Mouse (Mus musculus) brown adipose tissue, adult 24 weeks (tissue): Measurements from ENCODE around the gene Zbtb8a. TPM values are rescaled to one million over a fixed set of nuclear protein-coding genes. Genes with fewer than 3 reads are reported as not detected.

Experiments
- H3K27ac ChIP-seq: fragments of 200-500 bp; replicated peaks from 2 replicates; pipeline ENCODE4 v1.5.1; 2012; ENCODE audit warnings: low read depth, mild to moderate bottlenecking, low read length
- H3K4me1 ChIP-seq: fragments of 200-500 bp; 2 replicates; pipeline ENCODE4 v1.6.1; 2012; ENCODE audit warnings: low read length, mixed read lengths; ENCODE audit not compliant: control insufficient read depth, insufficient read depth, insufficient read length
- H3K4me3 ChIP-seq: fragments of 200-500 bp; 2 replicates; pipeline ENCODE4 v1.5.1; 2012; ENCODE audit warnings: low read depth, mild to moderate bottlenecking, low read length, moderate library complexity; ENCODE audit not compliant: insufficient read depth
- polyA plus RNA-seq: library from polyadenylated mRNA; stranded (reverse); fragments of >200 nt; gene quantifications from 2 replicates; pipeline ENCODE4 v1.2.4, GENCODE M21; 2012; ENCODE audit not compliant: missing spikeins, insufficient read depth, insufficient read length

The Zbtb8a gene
- polyA plus RNA-seq, 1 experiment = 1.5 TPM

DNA sequence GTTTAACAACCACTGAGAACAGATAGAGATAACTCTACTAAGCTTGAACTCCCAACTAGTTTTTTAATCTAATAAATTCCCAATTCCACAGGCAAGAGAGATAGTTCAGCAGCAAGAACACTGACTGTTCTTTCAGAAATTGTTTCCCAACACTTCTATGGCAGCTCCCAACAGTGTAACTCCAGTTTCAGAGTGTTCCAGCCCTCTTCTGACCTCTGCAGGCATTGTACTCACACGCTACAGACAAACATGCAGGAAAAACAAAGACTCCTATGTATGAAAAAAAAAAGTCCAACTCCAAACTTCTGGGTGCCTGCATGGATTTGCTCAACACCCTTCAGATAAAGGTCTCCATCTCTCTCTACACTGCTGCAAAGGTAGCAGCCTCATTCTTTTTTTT lies 45.1 kb downstream of the Zbtb8a start:
- no peak overlapping the region for H3K4me3 ChIP-seq
- no peak overlapping the region for H3K27ac ChIP-seq
- 0 out of 2 replicates have a peak, but pooled peaks cover 3% of the 10 kb centered on the region for H3K4me1 ChIP-seq

DNA sequence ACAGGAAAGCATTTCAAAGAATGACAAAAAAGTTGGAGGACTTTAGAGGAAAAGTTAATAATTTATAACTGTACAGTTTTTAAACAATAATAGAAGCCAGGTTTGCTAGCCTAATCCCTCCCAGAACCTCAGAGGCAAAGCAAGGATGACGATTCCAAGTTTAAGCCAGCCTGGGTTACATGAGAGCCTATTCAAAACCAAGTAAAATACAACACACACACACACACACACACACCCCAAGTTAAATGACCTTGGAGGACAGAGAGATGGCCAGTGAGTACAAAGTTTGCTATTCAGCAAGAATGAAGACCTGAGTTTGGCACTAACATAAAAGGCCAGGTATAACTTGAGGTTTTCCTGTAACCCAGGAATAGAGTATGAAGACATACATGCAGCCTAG lies 51.7 kb downstream of the Zbtb8a start:
- no peak overlapping the region for H3K27ac ChIP-seq
- H3K4me3 ChIP-seq = no peak overlapping the region
- no peaks in the 10 kb centered on the region for H3K4me1 ChIP-seq

DNA sequence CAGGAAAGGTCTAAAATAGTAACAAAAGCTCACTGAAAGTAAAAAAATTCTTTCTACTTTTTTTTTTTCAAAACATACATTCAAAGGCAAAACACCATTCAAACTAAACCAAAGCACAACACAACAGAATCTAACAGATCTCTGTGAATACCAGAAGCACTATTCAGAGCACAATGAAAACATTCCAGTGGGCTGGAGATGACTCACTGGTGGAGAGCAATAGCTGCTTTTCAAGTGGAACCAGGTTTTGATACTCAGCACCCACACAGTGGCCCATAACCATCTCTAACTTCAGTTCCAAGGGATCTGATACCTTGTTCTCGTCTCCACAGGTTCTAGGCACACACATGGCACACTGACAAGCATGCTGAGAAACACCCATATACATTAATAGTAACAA lies 53.2 kb downstream of the Zbtb8a start:
- Histone ChIP-seq H3K4me3 (no peak overlapping the region), H3K27ac (no peak overlapping the region), H3K4me1 (no peaks in the 10 kb centered on the region)

- H3K27ac ChIP-seq = no peak overlapping the region
- H3K4me3 ChIP-seq = no peak overlapping the region
- H3K4me1 ChIP-seq = no peaks in the 10 kb centered on the region
Observed at GRCm38 (mm10) chr4:129323491-129323890, 54.4 kb downstream of the Zbtb8a start.

DNA sequence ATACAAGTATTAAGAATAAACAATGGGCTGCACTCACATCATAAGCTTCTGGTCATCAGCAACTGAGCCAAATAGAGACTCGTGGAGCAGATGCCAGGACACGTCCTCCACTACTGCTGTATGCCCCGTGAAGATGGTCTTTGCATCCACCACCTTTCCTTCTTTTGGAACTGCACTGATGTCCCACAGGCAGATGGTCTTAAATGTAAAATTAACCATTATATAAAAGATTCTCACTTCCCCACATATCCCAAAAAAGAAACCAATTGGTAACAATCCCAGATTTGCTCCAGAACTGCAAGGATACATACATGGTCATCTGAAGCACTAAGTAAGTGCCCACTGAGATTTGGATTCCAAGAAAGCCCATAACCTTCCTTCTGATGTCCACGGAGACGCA lies 55.9 kb downstream of the Zbtb8a start:
- H3K4me3 ChIP-seq = no peak overlapping the region
- no peaks in the 10 kb centered on the region for H3K4me1 ChIP-seq
- H3K27ac ChIP-seq = no peak overlapping the region

- Histone ChIP-seq H3K4me1 (no peaks in the 10 kb centered on the region), H3K4me3 (no peak overlapping the region), H3K27ac (no peak overlapping the region)
Observed at GRCm38 (mm10) chr4:129320876-129321275, 57.0 kb downstream of the Zbtb8a start.

DNA sequence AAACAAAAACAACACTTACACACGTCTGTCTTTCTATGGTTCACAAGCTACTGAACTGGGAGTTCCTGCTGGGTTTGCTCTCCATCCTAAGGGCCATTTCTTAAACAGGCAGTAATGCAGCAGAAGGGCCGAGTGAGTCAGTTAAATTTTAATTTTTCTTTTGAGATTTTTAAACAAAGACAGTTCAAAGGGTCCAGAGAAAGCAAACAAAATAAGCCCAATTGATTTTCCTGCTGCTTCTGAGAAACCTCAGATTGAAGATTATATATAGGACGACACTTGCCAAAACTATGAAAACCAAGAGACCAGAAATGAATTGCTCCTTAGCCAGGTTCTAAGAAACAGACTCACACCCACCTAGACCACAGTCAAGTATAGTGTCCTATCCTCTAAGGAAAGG lies 64.0 kb downstream of the Zbtb8a start:
- Histone ChIP-seq H3K27ac (no peak overlapping the region), H3K4me1 (no peaks in the 10 kb centered on the region), H3K4me3 (no peak overlapping the region)

- Histone ChIP-seq H3K27ac (no peak overlapping the region), H3K4me3 (no peak overlapping the region), H3K4me1 (peaks cover 2% of the 10 kb centered on the region; the same call in 1 of the 2 replicates)
Observed at GRCm38 (mm10) chr4:129307936-129308335, 70.0 kb downstream of the Zbtb8a start.

GRCm38 (mm10) chr4:129304306-129304705 lies 73.6 kb downstream of the Zbtb8a start:
- peaks cover 2% of the 10 kb centered on the region; the same call in 1 of the 2 replicates for H3K4me1 ChIP-seq
- H3K4me3 ChIP-seq = no peak overlapping the region
- H3K27ac ChIP-seq = no peak overlapping the region

DNA sequence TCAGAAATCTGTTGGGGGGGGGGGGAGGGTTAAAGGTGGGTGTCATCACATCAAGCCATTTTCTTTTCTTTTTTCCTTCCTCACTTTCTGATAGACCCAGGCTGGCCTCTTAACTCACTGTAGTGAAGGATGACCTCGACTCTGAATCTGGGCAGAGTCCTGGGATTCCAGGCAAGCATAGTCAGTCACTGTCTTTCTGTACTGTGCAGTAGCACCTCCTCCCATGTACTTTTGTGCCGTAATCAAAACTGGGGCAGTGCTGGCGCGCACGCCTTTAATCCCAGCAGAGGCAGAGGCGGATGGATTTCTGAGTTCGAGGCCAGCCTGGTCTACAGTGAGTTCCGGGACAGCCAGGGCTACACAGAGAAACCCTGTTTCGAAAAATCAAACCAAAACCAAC lies 74.1 kb downstream of the Zbtb8a start:
- Histone ChIP-seq H3K4me1 (peaks cover 2% of the 10 kb centered on the region; the same call in 1 of the 2 replicates), H3K4me3 (no peak overlapping the region), H3K27ac (no peak overlapping the region)

Other genes starting within 250 kb of the Zbtb8a start
- gene Fndc5, start 241.1 kb downstream of the Zbtb8a start, polyA plus RNA-seq = 1.2 and 1.8 TPM in 2 replicates
- gene S100pbp, start 188.4 kb downstream of the Zbtb8a start, polyA plus RNA-seq = 4.6 and 12.6 TPM in 2 replicates
- 18.8 and 19.3 TPM in 2 replicates for gene Yars, start 188.4 kb downstream of the Zbtb8a start, polyA plus RNA-seq
- 1.9 and 2.6 TPM in 2 replicates for gene C77080, start 116.7 kb downstream of the Zbtb8a start, polyA plus RNA-seq
- gene Sync, start 90.5 kb downstream of the Zbtb8a start, polyA plus RNA-seq = 0.75 and 1.3 TPM in 2 replicates
- 77.7 and 87.6 TPM in 2 replicates for gene Rbbp4, start 42.7 kb downstream of the Zbtb8a start, polyA plus RNA-seq
- gene Zbtb8os, start 42.4 kb downstream of the Zbtb8a start, polyA plus RNA-seq = 92.1 and 127 TPM in 2 replicates
- gene Zbtb8b, start 62.7 kb upstream of the Zbtb8a start, polyA plus RNA-seq = not detected in 2 replicates
- 24.8 and 35.7 TPM in 2 replicates for gene Bsdc1, start 83.5 kb upstream of the Zbtb8a start, polyA plus RNA-seq
- not detected in 2 replicates for gene Tssk3, start 112.9 kb upstream of the Zbtb8a start, polyA plus RNA-seq
- not detected in 2 replicates for gene Fam229a, start 113.1 kb upstream of the Zbtb8a start, polyA plus RNA-seq
- gene Marcksl1, start 135.5 kb upstream of the Zbtb8a start, polyA plus RNA-seq = 3.5 and 4.9 TPM in 2 replicates
- 46.2 and 49.1 TPM in 2 replicates for gene Hdac1, start 164.6 kb upstream of the Zbtb8a start, polyA plus RNA-seq
- gene Lck, start 195.5 kb upstream of the Zbtb8a start, polyA plus RNA-seq = not detected in 2 replicates
- not detected in 2 replicates for gene Fam167b, start 200.4 kb upstream of the Zbtb8a start, polyA plus RNA-seq
- 156 and 174 TPM in 2 replicates for gene Eif3i, start 222.5 kb upstream of the Zbtb8a start, polyA plus RNA-seq
- gene Tmem234, start 222.6 kb upstream of the Zbtb8a start, polyA plus RNA-seq = 84.4 and 96.6 TPM in 2 replicates
- 1.3 TPM in 1 of 2 replicates, not detected in the other for gene Dcdc2b, start 236.1 kb upstream of the Zbtb8a start, polyA plus RNA-seq
- 14.3 and 14.6 TPM in 2 replicates for gene Iqcc, start 241.0 kb upstream of the Zbtb8a start, polyA plus RNA-seq
- 59.5 and 76.0 TPM in 2 replicates for gene Ccdc28b, start 245.8 kb upstream of the Zbtb8a start, polyA plus RNA-seq